Mouse (Mus musculus): ENCODE measurements around the gene Rgs3.
"Not testable (repeated sequence)": the region's sequence is repeated elsewhere in the genome, so short reads cannot be mapped to it uniquely, and the experiment has no call there.

The Rgs3 gene

GRCm38 (mm10) chr4:62551966-62552365, 7.7 kb upstream of the Rgs3 start:
- DNase-seq (ENCODE audit: low spot score): no peak

GRCm38 (mm10) chr4:62557436-62557835, 2.2 kb upstream of the Rgs3 start:
- no peak for DNase-seq (ENCODE audit: low spot score)

GRCm38 (mm10) chr4:62560963-62561629, 1.4 kb downstream of the Rgs3 start:
- peak; percentile 71 for DNase-seq (ENCODE audit: low spot score)

DNA sequence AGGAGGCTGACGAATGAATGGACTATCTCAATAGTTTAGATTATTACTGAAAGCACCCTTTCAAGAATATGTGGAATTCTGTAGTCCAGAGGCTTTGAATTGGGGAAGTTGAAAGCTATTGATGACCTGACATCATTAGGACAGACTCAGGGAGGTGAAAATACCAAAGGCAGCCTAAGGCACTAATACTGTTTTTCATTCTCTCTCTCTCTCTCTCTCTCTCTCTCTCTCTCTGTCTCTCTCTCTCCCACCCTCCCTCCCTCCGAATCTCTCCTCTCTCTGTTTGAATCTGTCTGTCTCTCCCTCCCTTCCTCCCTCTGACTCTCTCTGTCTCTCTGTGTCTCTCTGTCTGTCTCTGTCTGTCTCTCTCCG, 2.0 kb downstream of the Rgs3 start:
- no peak for DNase-seq (ENCODE audit: low spot score)

DNA sequence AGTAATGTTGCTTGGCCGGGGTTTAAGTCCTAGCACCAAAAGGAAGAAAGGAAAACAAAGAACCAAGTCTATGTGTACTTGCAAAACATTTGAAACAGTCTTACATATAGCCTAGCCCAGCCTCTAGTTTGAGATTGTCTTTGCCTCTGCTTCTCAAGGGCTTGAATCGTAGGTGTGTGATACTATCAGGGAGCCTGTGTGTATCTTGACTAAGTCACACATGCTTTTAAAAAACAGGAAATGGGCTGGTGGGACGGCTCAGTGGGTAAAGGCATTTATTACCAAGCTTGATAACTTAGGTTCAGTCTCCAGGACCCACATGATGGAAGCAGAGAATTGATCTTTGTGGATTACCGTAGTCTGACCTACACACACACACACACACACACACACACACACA, 2.4 kb downstream of the Rgs3 start:
- DNase-seq (ENCODE audit: low spot score): no peak

GRCm38 (mm10) chr4:62566530-62566929, 6.9 kb downstream of the Rgs3 start:
- no peak for DNase-seq (ENCODE audit: low spot score)

GRCm38 (mm10) chr4:62567696-62568095, 8.0 kb downstream of the Rgs3 start:
- DNase-seq (ENCODE audit: low spot score): no peak

DNA sequence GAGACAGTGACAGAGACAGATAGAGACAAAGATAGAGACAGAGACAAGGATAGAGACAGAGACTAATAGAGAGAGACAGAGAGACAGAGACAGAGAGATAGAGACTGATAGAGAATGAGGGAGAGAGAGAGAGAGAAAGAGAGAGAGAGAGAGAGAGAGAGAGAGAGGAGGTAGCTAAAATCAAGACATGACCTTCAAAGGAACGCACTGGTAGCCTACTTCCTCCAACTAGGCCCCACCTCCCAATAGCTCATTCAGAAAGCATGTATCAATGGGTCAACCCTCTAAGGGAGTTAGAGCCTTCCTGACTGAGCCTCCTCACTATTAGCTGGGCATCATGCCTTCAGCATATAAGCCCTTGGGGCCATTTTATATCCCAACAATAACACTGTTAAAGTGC, 8.7 kb downstream of the Rgs3 start:
- DNase-seq (ENCODE audit: low spot score): no peak

GRCm38 (mm10) chr4:62569603-62570002, 10.0 kb downstream of the Rgs3 start:
- no peak for DNase-seq (ENCODE audit: low spot score)

GRCm38 (mm10) chr4:62570029-62570428, 10.4 kb downstream of the Rgs3 start:
- no peak for DNase-seq (ENCODE audit: low spot score)

DNA sequence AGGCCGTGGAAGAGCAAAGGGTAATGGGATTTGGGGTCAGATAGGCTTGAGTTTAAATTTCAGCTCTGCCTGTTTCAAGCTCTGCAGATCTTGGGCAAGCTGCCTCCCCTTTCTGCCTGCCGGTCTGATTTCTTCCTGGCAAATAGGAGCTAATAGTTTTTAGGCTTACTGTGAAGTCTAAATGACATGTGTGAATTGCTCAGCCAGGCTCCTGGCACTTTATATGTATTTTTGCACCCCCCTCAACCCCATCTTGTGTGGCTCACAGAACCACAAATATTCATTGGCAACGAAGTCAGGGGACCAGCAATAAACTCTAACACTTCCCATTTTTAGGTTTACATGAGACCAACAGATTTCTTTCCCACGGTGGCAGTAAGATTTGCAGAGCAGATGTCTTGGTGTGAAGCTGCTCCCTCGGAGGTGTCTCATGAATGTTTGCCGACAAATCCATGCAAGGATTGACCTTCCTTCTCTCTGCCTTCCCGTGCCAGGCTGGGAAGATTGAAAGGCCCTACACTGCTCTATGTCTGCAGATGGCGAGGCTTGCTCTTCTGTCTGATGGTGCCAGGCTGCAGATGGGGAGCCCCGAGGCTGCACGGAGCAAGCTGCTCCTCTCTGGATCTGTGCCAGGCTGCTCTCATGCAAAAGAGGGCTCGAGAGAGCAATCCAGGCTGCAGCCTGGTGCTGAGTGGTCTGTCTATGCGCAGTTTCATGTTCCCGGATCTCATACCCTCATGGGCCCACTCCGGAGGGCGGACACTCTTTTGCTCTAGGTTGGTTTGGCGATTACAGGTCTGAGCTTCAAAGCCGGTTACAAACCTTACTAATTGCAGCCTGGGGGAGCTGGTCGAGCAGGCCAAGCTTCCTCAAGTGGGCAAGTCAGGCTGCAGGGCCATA, 23.0 kb downstream of the Rgs3 start:
- DNase-seq (ENCODE audit: low spot score): peak; percentile 53

- DNase-seq (ENCODE audit: low spot score): no peak
Observed at GRCm38 (mm10) chr4:62583265-62584092, 23.8 kb downstream of the Rgs3 start.

DNA sequence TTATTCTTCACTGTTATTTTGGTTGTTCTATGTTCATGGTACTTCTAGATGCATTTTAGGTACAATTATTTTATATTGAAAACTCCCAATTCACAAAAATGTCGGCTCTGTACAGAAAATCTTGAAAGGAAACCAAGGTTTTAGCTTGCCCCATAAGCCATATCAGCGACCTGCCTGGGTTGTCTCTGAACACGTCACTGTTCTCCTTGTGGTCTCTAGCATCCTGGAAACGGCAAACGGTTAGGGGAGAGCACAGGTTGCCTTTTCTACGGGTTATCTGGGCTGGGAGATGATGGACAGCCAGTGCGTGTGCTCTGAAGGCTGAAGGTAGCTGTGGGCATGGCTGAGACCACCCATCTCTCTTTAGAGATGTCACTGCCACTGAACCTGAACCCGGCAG, 27.4 kb downstream of the Rgs3 start:
- no peak for DNase-seq (ENCODE audit: low spot score)

GRCm38 (mm10) chr4:62590878-62591277, 31.2 kb downstream of the Rgs3 start:
- no peak for DNase-seq (ENCODE audit: low spot score)

- DNase-seq (ENCODE audit: low spot score): no peak
Observed at GRCm38 (mm10) chr4:62591326-62591725, 31.7 kb downstream of the Rgs3 start.

GRCm38 (mm10) chr4:62593546-62594240, 34.0 kb downstream of the Rgs3 start:
- not testable (repeated sequence) for DNase-seq (ENCODE audit: low spot score)

- no peak for DNase-seq (ENCODE audit: low spot score)
Observed at GRCm38 (mm10) chr4:62594442-62594841, 34.8 kb downstream of the Rgs3 start.

- no peak for DNase-seq (ENCODE audit: low spot score)
Observed at GRCm38 (mm10) chr4:62596051-62596450, 36.4 kb downstream of the Rgs3 start.

DNA sequence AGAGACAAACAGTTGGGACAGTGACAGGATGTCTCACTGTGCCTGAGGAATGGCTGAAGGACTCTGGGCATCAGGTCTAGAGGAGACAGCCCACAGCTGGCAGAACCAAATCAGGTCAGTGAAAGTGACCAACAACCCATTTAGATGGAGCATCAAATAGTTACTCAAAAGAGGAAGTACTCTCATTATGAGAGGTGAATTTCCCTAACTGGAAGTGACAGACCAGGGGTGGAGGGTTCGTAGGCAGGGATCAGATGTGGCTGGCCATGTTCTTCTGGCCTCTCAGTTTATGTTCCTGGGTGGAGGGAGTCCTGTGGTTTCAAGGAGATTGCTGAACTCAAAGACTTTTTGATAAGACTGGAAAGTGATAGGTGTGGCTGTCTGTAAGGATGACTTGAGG, 40.9 kb downstream of the Rgs3 start:
- no peak for DNase-seq (ENCODE audit: low spot score)

DNA sequence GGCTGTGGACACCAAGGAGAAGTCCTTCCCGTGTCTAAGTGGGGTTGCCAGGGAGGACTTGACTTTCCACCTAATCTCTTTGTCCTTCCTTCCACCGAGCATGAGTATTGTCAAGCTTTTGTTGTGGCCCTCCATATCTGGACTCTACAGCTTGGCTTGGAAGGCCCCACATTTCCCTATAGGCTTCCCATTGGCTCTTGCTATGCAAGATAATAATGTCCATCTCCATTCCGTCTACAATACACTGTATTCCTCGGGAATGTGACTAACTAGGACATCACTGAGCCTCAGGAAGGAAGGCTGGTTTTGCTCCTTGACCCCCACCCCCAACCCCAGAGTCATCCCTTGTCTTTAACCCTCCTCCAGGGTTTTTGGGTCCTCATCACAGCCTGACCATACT, 44.0 kb downstream of the Rgs3 start:
- no peak for DNase-seq (ENCODE audit: low spot score)

GRCm38 (mm10) chr4:62604094-62604493, 44.4 kb downstream of the Rgs3 start:
- DNase-seq (ENCODE audit: low spot score): no peak
